ENCODE assay signal across 22 mouse cellular contexts in the genomic region with DNA sequence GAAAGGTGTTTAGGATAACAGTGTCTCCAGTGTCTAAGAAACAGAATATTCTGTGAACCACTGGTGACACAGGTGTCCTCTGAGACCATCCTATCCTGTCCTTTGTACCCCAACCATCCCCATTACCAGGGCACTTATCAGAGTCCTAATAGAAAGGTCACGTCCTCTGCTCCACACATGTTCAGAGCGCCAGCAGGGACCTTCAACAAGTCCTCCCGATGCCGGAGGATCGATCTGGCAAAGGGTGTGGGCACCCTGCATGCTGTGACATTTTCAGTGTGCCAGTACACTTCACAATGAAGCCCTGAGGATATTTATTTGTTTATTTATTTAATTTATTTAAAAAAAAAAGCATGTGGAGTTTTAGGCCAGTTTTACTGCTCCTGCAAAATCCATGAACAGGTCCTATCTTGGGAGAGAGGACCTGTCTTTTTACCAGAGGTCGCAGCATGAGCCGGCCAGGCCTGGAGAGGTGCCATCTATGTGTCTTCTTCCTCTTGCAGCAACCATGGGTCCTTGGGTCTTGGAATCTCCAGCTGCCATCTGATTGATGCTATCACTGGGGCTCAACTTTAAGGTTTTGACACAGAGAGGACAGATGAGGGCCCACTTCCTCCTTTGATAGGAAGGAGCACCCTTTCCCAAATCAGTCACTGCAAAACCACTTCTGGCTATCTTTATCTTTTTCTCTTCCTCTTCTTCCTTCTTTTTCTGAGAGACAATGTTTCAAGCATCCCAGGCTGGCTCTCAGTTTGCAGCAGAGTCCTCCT. TPM values are rescaled to one million over a fixed set of nuclear protein-coding genes. Genes with fewer than 3 reads are reported as not detected.
DNase-seq lines count a peak whose midpoint lies in the region; ATAC-seq and TF ChIP-seq lines count a peak whose summit lies in the region.
"Had no signal": no experiment of that assay in that cellular context is flagged by ENCODE, and none has a peak within 500 bp of the region (broad histone marks: within the 10 kb centered on the region; RNA-seq: fewer than 3 reads in every experiment).

No protein-coding gene starts in this region.

- WGBS in heart, embryonic 12.5 days, result 80% methylated on average over 7 of the region's 7 CpGs
- WGBS in limb, embryonic 11.5 days, result 83% methylated on average over 7 of the region's 7 CpGs
- WGBS in hindbrain, embryonic 10.5 days, result 84% methylated on average over 7 of the region's 7 CpGs

- H3K4me3 ChIP-seq in heart, embryonic 12.5 days, result no peak overlapping the region
- no peak overlapping the region for H3K4me3 ChIP-seq in MEL (ENCODE audit: control insufficient read depth in 1 of 2, insufficient read depth in 1 of 2, low read depth in 2 of 2, low read length in 2 of 2)
- no peak overlapping the region for H3K4me3 ChIP-seq in limb, embryonic 11.5 days (ENCODE audit: low read depth, low read length)
- H3K4me3 ChIP-seq in hindbrain, embryonic 10.5 days, result no peak overlapping the region
- H3K4me3 ChIP-seq: midbrain, embryonic 13.5 days; neural tube, embryonic 12.5 days had no signal

- ATAC-seq in heart, embryonic 12.5 days (ENCODE audit: insufficient number of reproducible peaks, low FRiP score), result no peak
- no peak for ATAC-seq in limb, embryonic 11.5 days (ENCODE audit: insufficient number of reproducible peaks, low FRiP score, low TSS enrichment, low read depth)
- ATAC-seq in megakaryocyte, adult 5-6 weeks (ENCODE audit: poor library complexity, severe bottlenecking), result peak; percentile 64
- ATAC-seq: forebrain, embryonic 14.5 days; hindbrain, embryonic 16.5 days; intestine, postnatal 0 days; midbrain, embryonic 13.5 days had no signal

- TF ChIP-seq CTCF in MEL (IDR thresholded peaks at IDR 0.05 in 2 of 3, conservative IDR thresholded peaks at IDR 0.05 in 1 of 3; ENCODE audit: control insufficient read depth in 1 of 3, insufficient read depth in 1 of 3, low read depth in 2 of 3, low read length in 3 of 3, poor library complexity in 1 of 3, severe bottlenecking in 1 of 3), result no peak

- H3K9me3 ChIP-seq in heart, embryonic 12.5 days (replicated peaks), result no peaks in the 10 kb centered on the region
- no peaks in the 10 kb centered on the region for H3K9me3 ChIP-seq in MEL (replicated peaks; ENCODE audit: insufficient read depth, low read length)
- H3K9me3 ChIP-seq in limb, embryonic 11.5 days (ENCODE audit: control insufficient read depth, low read length), result no peaks in the 10 kb centered on the region
- no peaks in the 10 kb centered on the region for H3K9me3 ChIP-seq in hindbrain, embryonic 10.5 days
- H3K9me3 ChIP-seq: midbrain, embryonic 13.5 days; neural tube, embryonic 12.5 days had no signal

- peak; percentile 85 to 93 for TF ChIP-seq EP300 in MEL (IDR thresholded peaks at IDR 0.05; ENCODE audit: low read depth in 1 of 2, low read length in 2 of 2)

- H3K79me2 ChIP-seq in MEL (ENCODE audit: control insufficient read depth, insufficient read depth, low read length, poor library complexity), result no peaks in the 10 kb centered on the region

- DNase-seq in heart, adult 8-10 months (ENCODE audit: low spot score), result no peak
- DNase-seq in MEL (ENCODE audit: low read depth, low spot score), result peak; percentile 65
- no peak for DNase-seq in limb, embryonic 11.5 days (ENCODE audit: low spot score)
- no peak for DNase-seq in hindbrain, embryonic 10.5 days (ENCODE audit: low spot score)
- no peak for DNase-seq in urinary bladder, postnatal 25 days (ENCODE audit: low spot score)
- DNase-seq: cerebellum, adult 18-20 months; cerebellum, postnatal 25 days; gastrocnemius, postnatal 14 days; heart, postnatal 14 days; left cerebral cortex, postnatal 4 days; thymus, postnatal 14 days had no signal

- no peak overlapping the region for H3K9ac ChIP-seq in heart, embryonic 12.5 days
- H3K9ac ChIP-seq in MEL (ENCODE audit: control insufficient read depth, low read depth, low read length, poor library complexity, severe bottlenecking), result no peak overlapping the region
- no peak overlapping the region for H3K9ac ChIP-seq in limb, embryonic 11.5 days (ENCODE audit: low read length)
- H3K9ac ChIP-seq: midbrain, embryonic 13.5 days; neural tube, embryonic 12.5 days had no signal

- no peak overlapping the region for H3K27ac ChIP-seq in heart, embryonic 12.5 days (ENCODE audit: poor library complexity, severe bottlenecking)
- H3K27ac ChIP-seq in MEL (ENCODE audit: control insufficient read depth, low read depth, low read length), result peak overlapping the region; percentile 56
- peak overlapping the region; percentile 38; the same call in 1 of the 2 replicates for H3K27ac ChIP-seq in limb, embryonic 11.5 days (replicated peaks; ENCODE audit: low read depth, low read length)
- no peak overlapping the region for H3K27ac ChIP-seq in hindbrain, embryonic 10.5 days
- H3K27ac ChIP-seq: kidney, postnatal 0 days; macrophage; midbrain, embryonic 13.5 days; neural tube, embryonic 12.5 days had no signal

- H3K36me3 ChIP-seq in heart, embryonic 12.5 days, result no peaks in the 10 kb centered on the region
- H3K36me3 ChIP-seq in MEL (ENCODE audit: control insufficient read depth in 1 of 2, insufficient read depth in 2 of 2, low read length in 2 of 2), result peaks cover 0 to 48% of the 10 kb centered on the region in 2 experiments; a peak in 2 of 4 replicates
- no peaks in the 10 kb centered on the region for H3K36me3 ChIP-seq in limb, embryonic 11.5 days (ENCODE audit: control insufficient read depth, insufficient read depth, low read length)
- no peaks in the 10 kb centered on the region for H3K36me3 ChIP-seq in hindbrain, embryonic 10.5 days
- H3K36me3 ChIP-seq: midbrain, embryonic 13.5 days; neural tube, embryonic 12.5 days had no signal

- no peak for TF ChIP-seq POLR2A in MEL (IDR thresholded peaks at IDR 0.05; ENCODE audit: control insufficient read depth in 1 of 2, insufficient read depth in 1 of 2, low read depth in 1 of 2, low read length in 2 of 2, poor library complexity in 1 of 2)

- no peaks in the 10 kb centered on the region for H3K27me3 ChIP-seq in heart, embryonic 12.5 days (replicated peaks)
- H3K27me3 ChIP-seq in MEL (ENCODE audit: control insufficient read depth in 1 of 2, insufficient read depth in 2 of 2, low read length in 2 of 2), result no peaks in the 10 kb centered on the region
- no peaks in the 10 kb centered on the region for H3K27me3 ChIP-seq in limb, embryonic 11.5 days (ENCODE audit: control insufficient read depth, insufficient read depth, low read length)
- H3K27me3 ChIP-seq in hindbrain, embryonic 10.5 days (ENCODE audit: insufficient read depth, poor library complexity, severe bottlenecking), result peaks cover 6% of the 10 kb centered on the region; the same call in 1 of the 2 replicates
- H3K27me3 ChIP-seq: neural tube, embryonic 12.5 days had no signal

- no peak for TF ChIP-seq RAD21 in MEL (IDR thresholded peaks at IDR 0.05; ENCODE audit: low read depth, low read length)

- peak overlapping the region; percentile 49; the same call in 1 of the 2 replicates for H3K4me2 ChIP-seq in heart, embryonic 12.5 days
- H3K4me2 ChIP-seq in limb, embryonic 11.5 days (ENCODE audit: low read depth, severe bottlenecking), result no peak overlapping the region
- H3K4me2 ChIP-seq: midbrain, embryonic 13.5 days; neural tube, embryonic 12.5 days had no signal

- H3K4me1 ChIP-seq in heart, embryonic 12.5 days (replicated peaks), result peaks cover 17% of the 10 kb centered on the region
- H3K4me1 ChIP-seq in MEL (ENCODE audit: control insufficient read depth in 1 of 2, insufficient read depth in 2 of 2, low read length in 2 of 2), result peaks cover 19 to 49% of the 10 kb centered on the region in 2 experiments
- H3K4me1 ChIP-seq in limb, embryonic 11.5 days (ENCODE audit: control insufficient read depth, insufficient read depth, low read length), result peaks cover 19% of the 10 kb centered on the region
- H3K4me1 ChIP-seq in hindbrain, embryonic 10.5 days (replicated peaks), result peaks cover 10% of the 10 kb centered on the region
- H3K4me1 ChIP-seq: midbrain, embryonic 13.5 days; neural tube, embryonic 12.5 days had no signal

TF ChIP-seq in MEL, 35 proteins besides CTCF, POLR2A, EP300 and RAD21 (continues in another document):
- TF ChIP-seq E2F4 (IDR thresholded peaks at IDR 0.05; ENCODE audit: borderline replicate concordance, low read depth, low read length) (no peak), MAX (IDR thresholded peaks at IDR 0.05; ENCODE audit: low read length) (no peak), SIN3A (IDR thresholded peaks at IDR 0.05; ENCODE audit: low read length) (peak; percentile 56), RCOR1 (IDR thresholded peaks at IDR 0.05; ENCODE audit: low read depth, low read length) (peak; percentile 95), GATA1 (IDR thresholded peaks at IDR 0.05; ENCODE audit: low read depth, low read length) (peak; percentile 95), MYC (IDR thresholded peaks at IDR 0.05; ENCODE audit: low read depth, low read length) (peak; percentile 19; the same call in 1 of the 2 replicates), TAL1 (IDR thresholded peaks at IDR 0.05; ENCODE audit: low read length) (peak; percentile 36), ZNF384 (IDR thresholded peaks at IDR 0.05; ENCODE audit: low read depth, low read length) (no peak), ELF1 (IDR thresholded peaks at IDR 0.05; ENCODE audit: low read depth, low read length) (peak; percentile 24; the same call in 1 of the 2 replicates), ETS1 (IDR thresholded peaks at IDR 0.05; ENCODE audit: low read depth, low read length) (peak; percentile 88)

RNA-seq across cellular contexts. Expression of gene Oaf, which starts 6.3 kb away (rescaled TPM):
- polyA plus RNA-seq in heart, embryonic 12.5 days (2016; fragmentation: Nextera tagmentation; extraction: Ambion mirVana), result 37.1 and 37.6 TPM in 2 replicates
- total RNA-seq in heart, adult 8-10 months (2022), result 10 to 100 TPM in 1 of 4 experiments, 1 to 10 TPM in 3; 8.9 to 10.2 (median 9.0) TPM
- 57.6 and 64.2 TPM in 2 replicates for total RNA-seq in MEL (2012; rRNA removed)
- 100 to 1,000 TPM in 1 of 2 experiments, not detected in 1; 137 TPM for polyA plus RNA-seq in MEL (2012; ENCODE audit: insufficient read depth in 1 of 2, insufficient read length in 2 of 2, low read depth in 1 of 2, low replicate concordance in 2 of 2, missing spikeins in 1 of 2)
- polyA plus RNA-seq in limb, embryonic 11.5 days (2014; fragmentation: Nextera tagmentation; extraction: Ambion mirVana), result 96.4 and 108 TPM in 2 replicates
- 7.0 and 7.2 TPM in 2 replicates for total RNA-seq in megakaryocyte, adult 5-6 weeks (2015)
- 3.2 and 3.7 TPM in 2 replicates for total RNA-seq in megakaryocyte, adult 5-6 weeks (2017)
- polyA plus RNA-seq in hindbrain, embryonic 10.5 days (2016; fragmentation: Nextera tagmentation; extraction: Ambion mirVana), result 34.9 and 43.0 TPM in 2 replicates

RNA-seq across cellular contexts. Expression of gene Pou2f3, which starts 35.8 kb away (rescaled TPM):
- polyA plus RNA-seq in heart, embryonic 12.5 days (2016; fragmentation: Nextera tagmentation; extraction: Ambion mirVana), result not detected in 2 replicates
- not detected for total RNA-seq in heart, adult 8-10 months (2022)
- not detected in 2 replicates for total RNA-seq in MEL (2012; rRNA removed)
- polyA plus RNA-seq in MEL (2012; ENCODE audit: insufficient read depth in 1 of 2, insufficient read length in 2 of 2, low read depth in 1 of 2, low replicate concordance in 2 of 2, missing spikeins in 1 of 2), result not detected
- polyA plus RNA-seq in limb, embryonic 11.5 days (2014; fragmentation: Nextera tagmentation; extraction: Ambion mirVana), result not detected in 2 replicates
- total RNA-seq in megakaryocyte, adult 5-6 weeks (2015), result not detected in 2 replicates
- not detected in 2 replicates for total RNA-seq in megakaryocyte, adult 5-6 weeks (2017)
- 0.09 TPM in 1 of 2 replicates, not detected in the other for polyA plus RNA-seq in hindbrain, embryonic 10.5 days (2016; fragmentation: Nextera tagmentation; extraction: Ambion mirVana)
- total RNA-seq: heart, postnatal 14 days; left cerebral cortex, postnatal 4 days had no signal
- polyA plus RNA-seq: erythroblast, embryonic 14.5 days; forebrain, embryonic 14.5 days; heart, embryonic 11.5 days; macrophage; neural tube, embryonic 12.5 days had no signal

Comparison
In these comparisons a context has a peak if more than half of its experiments do, and no peak if none do; other contexts are left out.
1. H3K27ac ChIP-seq: peak in MEL (single experiment) and limb, embryonic 11.5 days (single experiment); none in heart, embryonic 12.5 days (single experiment) and hindbrain, embryonic 10.5 days (single experiment).